Mouse (Mus musculus) lung, embryonic 15.5 days (tissue): Measurements from ENCODE around the gene Fgf3. TPM values are rescaled to one million over a fixed set of nuclear protein-coding genes. Genes with fewer than 3 reads are reported as not detected.

ENCODE experiments used
- ATAC-seq: fragments of 200-750 bp; cut with Nextera tagmentation; 2 replicates; pipeline ENCODE4 v1.8.0; 2017; ENCODE audit warnings: moderate number of reproducible peaks, borderline replicate concordance; ENCODE audit not compliant: low FRiP score, low TSS enrichment; ENCODE audit errors: extremely low read depth
- H3K27ac ChIP-seq: fragments of 300-500 bp; sonication (generic); 2 replicates; pipeline ENCODE4 v1.5.1; 2015; ENCODE audit warnings: moderate library complexity, mild to moderate bottlenecking, inconsistent platforms
- H3K27me3 ChIP-seq: fragments of 300-500 bp; sonication (generic); 2 replicates; pipeline ENCODE4 v1.6.1; 2015; ENCODE audit warnings: inconsistent platforms
- H3K36me3 ChIP-seq: fragments of 300-500 bp; sonication (generic); 2 replicates; pipeline ENCODE4 v1.6.1; 2015; ENCODE audit warnings: inconsistent platforms
- H3K4me1 ChIP-seq: fragments of 300-500 bp; sonication (generic); 2 replicates; pipeline ENCODE4 v1.6.1; 2015; ENCODE audit warnings: inconsistent platforms
- H3K4me2 ChIP-seq: fragments of 300-500 bp; sonication (generic); 2 replicates; pipeline ENCODE4 v1.6.1; 2015; ENCODE audit warnings: inconsistent platforms, mild to moderate bottlenecking, moderate library complexity
- H3K4me3 ChIP-seq: fragments of 300-500 bp; sonication (generic); 2 replicates; pipeline ENCODE4 v1.5.1; 2015; ENCODE audit warnings: mild to moderate bottlenecking, inconsistent platforms
- H3K9ac ChIP-seq: fragments of 300-500 bp; sonication (generic); 2 replicates; pipeline ENCODE4 v1.6.1; 2015; ENCODE audit warnings: inconsistent platforms
- H3K9me3 ChIP-seq: fragments of 300-500 bp; sonication (generic); 2 replicates; pipeline ENCODE4 v1.6.1; 2016; ENCODE audit warnings: inconsistent platforms
- WGBS: fragments of 180-500 bp; shearing (Covaris S2); methylation state at CpG from one replicate; pipeline ENCODE4 v1.1.7; 2015; 5-methylcytosine and 5-hydroxymethylcytosine counted together
- polyA plus RNA-seq: library from polyadenylated mRNA; unstranded; fragments of >200 nt; fragmentation: Nextera tagmentation; extraction: Ambion mirVana; gene quantifications from 2 replicates; pipeline ENCODE4 v1.2.1, GENCODE M21; 2015

Fgf3 gene
- polyA plus RNA-seq, 1 experiment from 2014 or later = not detected

DNA sequence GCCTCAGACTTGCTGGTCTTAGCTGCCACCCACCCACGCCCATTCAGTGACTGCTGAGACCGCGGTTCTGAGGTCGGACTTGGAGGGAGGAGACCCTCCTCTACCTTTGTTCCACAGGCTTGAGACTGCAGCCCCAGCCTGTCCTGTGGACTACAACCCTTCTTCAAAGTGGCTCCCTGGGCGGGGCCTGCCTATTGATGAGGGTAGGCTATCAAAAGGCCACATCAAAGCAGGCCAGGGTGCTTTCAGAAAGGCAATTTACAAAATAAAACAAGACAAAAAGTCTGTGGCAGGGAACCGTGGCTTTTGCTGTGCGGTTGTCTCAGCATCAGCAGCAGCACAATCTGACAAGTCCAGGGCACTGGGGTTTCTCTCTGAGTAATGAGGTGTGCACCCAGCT, 16.0 kb upstream of the Fgf3 start:
- Histone ChIP-seq H3K9me3 (no peaks in the 10 kb centered on the region), H3K36me3 (no peaks in the 10 kb centered on the region), H3K27ac (no peak overlapping the region), H3K4me1 (no peaks in the 10 kb centered on the region), H3K9ac (no peak overlapping the region), H3K4me2 (no peak overlapping the region), H3K4me3 (no peak overlapping the region), H3K27me3 (peaks cover 14% of the 10 kb centered on the region)
- 56% methylated on average over 7 of the region's 7 CpGs for WGBS
- no peak for ATAC-seq

DNA sequence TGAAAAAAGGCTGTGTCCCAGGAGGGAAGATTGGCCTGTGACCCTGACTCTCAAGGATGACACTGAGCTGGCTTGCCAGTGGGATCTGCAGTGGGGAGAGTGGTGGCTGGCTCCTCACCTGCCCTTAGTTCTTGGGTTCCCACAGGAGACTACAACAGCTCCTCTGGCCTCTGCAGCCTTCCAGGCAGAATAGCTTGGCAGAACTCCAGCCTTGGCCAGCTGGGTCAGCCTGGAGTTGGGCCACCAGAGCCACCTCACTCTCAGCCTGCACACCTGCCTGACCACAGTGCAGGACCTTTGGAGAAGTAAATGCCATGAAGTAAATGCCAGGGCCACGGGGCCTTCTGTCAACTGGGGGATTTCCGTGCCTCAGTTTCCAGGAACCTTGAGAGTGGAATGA, 13.9 kb upstream of the Fgf3 start:
- H3K4me2 ChIP-seq = no peak overlapping the region
- H3K27ac ChIP-seq = no peak overlapping the region
- H3K4me1 ChIP-seq = no peaks in the 10 kb centered on the region
- no peak overlapping the region for H3K9ac ChIP-seq
- WGBS = 82% methylated on average over 2 of the region's 2 CpGs
- no peak overlapping the region for H3K4me3 ChIP-seq
- H3K27me3 ChIP-seq = peaks cover 22% of the 10 kb centered on the region
- ATAC-seq = no peak
- no peaks in the 10 kb centered on the region for H3K9me3 ChIP-seq
- H3K36me3 ChIP-seq = no peaks in the 10 kb centered on the region

DNA sequence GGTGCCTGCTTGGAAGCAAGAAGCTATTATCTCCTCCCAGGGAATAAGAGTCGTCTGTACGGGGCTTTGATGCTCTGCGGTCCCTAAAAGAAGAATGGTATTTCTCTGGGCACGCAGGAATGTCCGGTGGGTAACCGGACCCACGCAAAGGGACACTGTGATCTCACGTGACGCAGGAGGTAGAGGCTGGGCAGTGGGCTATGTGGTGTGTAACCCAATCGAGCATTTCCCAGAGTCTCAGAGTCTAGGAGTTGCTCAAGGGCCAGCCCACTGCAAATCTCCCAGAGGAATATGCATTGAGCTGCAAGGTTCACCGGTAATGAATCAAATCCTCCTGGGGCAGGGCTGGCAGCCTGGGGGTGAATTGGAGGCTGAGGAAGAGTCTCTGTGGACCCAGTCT, 9.5 kb upstream of the Fgf3 start:
- peaks cover 30% of the 10 kb centered on the region for H3K27me3 ChIP-seq
- H3K4me2 ChIP-seq = no peak overlapping the region
- 75% methylated on average over 11 of the region's 11 CpGs for WGBS
- H3K36me3 ChIP-seq = no peaks in the 10 kb centered on the region
- no peak overlapping the region for H3K9ac ChIP-seq
- H3K27ac ChIP-seq = no peak overlapping the region
- no peaks in the 10 kb centered on the region for H3K9me3 ChIP-seq
- no peak for ATAC-seq
- H3K4me3 ChIP-seq = no peak overlapping the region
- no peaks in the 10 kb centered on the region for H3K4me1 ChIP-seq

DNA sequence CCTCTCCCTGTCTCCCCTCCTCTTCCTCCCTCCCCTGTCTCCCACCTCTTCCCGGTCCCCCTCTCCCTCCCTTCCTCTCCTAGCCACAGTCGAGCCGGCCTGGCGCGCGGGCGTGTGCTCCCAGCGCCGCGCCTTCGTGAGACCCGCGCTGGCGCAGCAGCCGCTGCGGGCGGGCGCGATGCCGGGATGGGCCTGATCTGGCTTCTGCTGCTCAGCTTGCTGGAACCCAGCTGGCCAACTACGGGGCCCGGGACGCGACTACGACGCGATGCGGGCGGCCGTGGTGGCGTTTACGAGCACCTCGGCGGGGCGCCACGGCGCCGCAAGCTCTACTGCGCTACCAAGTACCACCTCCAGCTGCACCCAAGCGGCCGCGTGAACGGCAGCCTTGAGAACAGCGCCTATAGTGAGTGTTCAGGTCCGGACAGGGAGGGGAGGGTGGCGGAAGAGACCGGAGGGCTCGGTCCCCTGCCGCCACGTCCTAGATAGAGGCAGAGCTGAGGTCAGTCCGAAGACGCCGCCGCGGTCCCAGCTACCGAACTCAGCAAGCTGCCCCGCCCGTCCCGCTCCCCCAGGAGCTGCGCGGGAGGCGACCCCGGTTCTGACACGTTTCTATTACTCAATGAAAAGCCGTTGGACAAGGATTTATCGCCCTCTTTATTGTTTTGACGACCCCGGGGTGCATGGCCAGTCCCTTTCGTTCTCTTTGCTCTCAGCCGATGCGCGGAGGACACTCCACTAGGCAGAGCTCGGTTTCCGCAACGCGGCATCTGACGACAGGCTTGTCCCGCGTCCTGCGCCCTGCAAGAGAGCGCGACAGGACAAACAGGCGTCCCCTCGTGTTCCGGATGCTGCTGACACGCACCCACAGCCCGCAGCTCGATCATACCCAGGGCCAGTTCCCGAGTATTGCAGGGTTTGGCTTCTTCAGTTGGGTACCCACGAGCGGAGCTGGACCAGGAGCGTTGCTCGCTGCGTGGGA, 930 bp downstream of the Fgf3 start:
- Histone ChIP-seq H3K4me2 (peak overlapping the region; percentile 66), H3K27me3 (peaks cover 86% of the 10 kb centered on the region), H3K4me1 (peaks cover 12% of the 10 kb centered on the region), H3K9ac (no peak overlapping the region), H3K36me3 (no peaks in the 10 kb centered on the region), H3K27ac (no peak overlapping the region), H3K4me3 (peak overlapping the region; percentile 36), H3K9me3 (no peaks in the 10 kb centered on the region)
- ATAC-seq = no peak
- under 1% methylated on average over 94 of the region's 94 CpGs for WGBS

DNA sequence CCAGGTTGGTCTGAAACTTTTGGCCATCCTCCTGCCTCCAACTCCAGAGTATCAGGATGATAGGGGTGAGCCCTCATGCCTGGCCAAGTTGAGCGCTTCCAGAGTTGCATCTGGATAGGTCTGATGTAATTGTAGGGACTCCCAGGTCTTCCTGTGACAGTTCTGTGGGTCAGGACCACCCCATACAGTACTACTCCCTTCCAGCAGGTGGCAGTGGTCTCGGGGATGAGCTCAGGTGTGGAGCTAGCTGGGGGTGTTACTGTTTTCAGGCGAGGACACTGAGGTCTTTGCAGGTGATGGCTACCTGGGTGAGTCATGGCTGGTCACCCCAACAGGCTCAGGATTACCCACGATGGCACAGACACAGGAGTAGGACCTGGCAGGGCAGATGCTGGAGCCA, 8.3 kb downstream of the Fgf3 start:
- Histone ChIP-seq H3K4me1 (no peaks in the 10 kb centered on the region), H3K9me3 (no peaks in the 10 kb centered on the region), H3K27me3 (peaks cover 28% of the 10 kb centered on the region), H3K9ac (no peak overlapping the region), H3K4me2 (no peak overlapping the region), H3K27ac (no peak overlapping the region), H3K36me3 (no peaks in the 10 kb centered on the region), H3K4me3 (no peak overlapping the region)
- 19% methylated on average over 4 of the region's 4 CpGs for WGBS
- ATAC-seq = no peak

DNA sequence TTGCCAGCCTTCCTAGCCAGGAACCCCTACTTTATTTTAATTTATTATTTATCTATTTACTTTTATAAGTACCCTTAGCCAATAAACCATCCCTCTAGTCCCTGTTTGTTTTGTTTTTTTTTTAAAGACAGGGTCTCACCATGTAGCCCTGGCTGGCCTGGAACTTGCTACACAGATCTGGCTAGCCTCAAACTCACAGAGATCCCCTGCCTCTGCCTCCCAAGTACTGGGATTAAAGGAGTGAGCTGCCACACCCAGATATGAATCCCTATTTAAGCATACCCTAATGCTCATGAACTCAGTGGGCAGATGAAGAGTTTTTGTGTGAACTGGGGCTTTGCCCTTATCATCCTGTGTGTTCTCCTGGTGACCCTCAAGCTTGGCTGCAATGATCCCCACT, 9.2 kb downstream of the Fgf3 start, which contains the start of gene Fgf4:
Fgf4 (plus strand) TSS at position 301 of the 400 bp plus-strand sequence.
- Histone ChIP-seq H3K9ac (no peak within 1 kb of the TSS), H3K27ac (no peak within 1 kb of the TSS), H3K4me2 (no peak within 1 kb of the TSS), H3K9me3 (no peaks in the 10 kb centered on the region), H3K27me3 (peaks cover 19% of the 10 kb centered on the region), H3K4me3 (no peak within 1 kb of the TSS), H3K36me3 (no peaks in the 10 kb centered on the region), H3K4me1 (no peaks in the 10 kb centered on the region)
- ATAC-seq = no peak

DNA sequence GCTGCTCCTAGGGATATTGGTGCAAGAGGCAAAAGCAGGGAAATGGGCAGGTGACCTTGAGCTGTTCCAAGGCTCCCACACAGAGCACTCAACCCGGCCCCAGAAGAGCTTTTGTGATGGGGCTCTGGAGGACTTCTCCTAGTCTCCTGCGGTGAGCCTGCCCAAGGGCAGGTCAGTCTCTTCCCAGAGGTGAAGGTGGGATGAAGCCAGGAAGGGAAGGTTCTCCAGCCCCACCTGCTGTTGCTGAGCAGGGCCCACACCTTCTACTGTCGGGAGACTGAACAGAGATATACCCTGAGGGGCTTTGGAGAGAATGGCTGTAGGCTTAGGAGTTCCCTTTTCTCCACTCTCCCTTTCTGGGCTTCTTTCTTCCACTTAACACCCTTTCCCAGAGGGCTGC, 13.4 kb downstream of the Fgf3 start:
- H3K4me2 ChIP-seq = no peak overlapping the region
- no peak overlapping the region for H3K9ac ChIP-seq
- no peaks in the 10 kb centered on the region for H3K4me1 ChIP-seq
- no peak overlapping the region for H3K4me3 ChIP-seq
- WGBS = 54% methylated on average over 3 of the region's 3 CpGs
- no peak for ATAC-seq
- H3K36me3 ChIP-seq = no peaks in the 10 kb centered on the region
- no peaks in the 10 kb centered on the region for H3K9me3 ChIP-seq
- H3K27ac ChIP-seq = no peak overlapping the region
- peaks cover 3% of the 10 kb centered on the region; the same call in 1 of the 2 replicates for H3K27me3 ChIP-seq

DNA sequence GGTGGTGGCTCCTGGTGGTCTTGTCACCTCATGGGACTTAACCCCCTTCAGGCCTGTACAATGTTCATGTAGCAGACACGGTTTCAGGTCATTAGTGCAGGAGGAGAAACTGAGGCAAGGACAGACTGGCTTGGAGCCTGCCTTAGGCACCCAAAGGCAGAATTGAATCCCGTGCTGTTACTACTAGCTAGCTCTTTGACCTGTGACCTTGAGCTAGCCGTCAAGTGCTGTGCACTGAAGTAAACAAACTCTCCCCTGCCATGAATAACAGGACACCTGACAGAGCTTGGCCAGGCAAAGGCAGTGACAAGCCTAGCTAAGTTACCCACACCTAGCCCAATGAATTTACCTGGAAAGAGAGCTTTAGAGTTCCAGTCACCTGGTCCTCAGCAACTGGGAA, 17.1 kb downstream of the Fgf3 start:
- H3K27ac ChIP-seq = no peak overlapping the region
- H3K4me2 ChIP-seq = no peak overlapping the region
- H3K27me3 ChIP-seq = peaks cover 19% of the 10 kb centered on the region
- no peaks in the 10 kb centered on the region for H3K36me3 ChIP-seq
- no peak for ATAC-seq
- no peaks in the 10 kb centered on the region for H3K4me1 ChIP-seq
- WGBS = 21% methylated on average over 3 of the region's 3 CpGs
- H3K9ac ChIP-seq = no peak overlapping the region
- H3K4me3 ChIP-seq = no peak overlapping the region
- no peaks in the 10 kb centered on the region for H3K9me3 ChIP-seq

DNA sequence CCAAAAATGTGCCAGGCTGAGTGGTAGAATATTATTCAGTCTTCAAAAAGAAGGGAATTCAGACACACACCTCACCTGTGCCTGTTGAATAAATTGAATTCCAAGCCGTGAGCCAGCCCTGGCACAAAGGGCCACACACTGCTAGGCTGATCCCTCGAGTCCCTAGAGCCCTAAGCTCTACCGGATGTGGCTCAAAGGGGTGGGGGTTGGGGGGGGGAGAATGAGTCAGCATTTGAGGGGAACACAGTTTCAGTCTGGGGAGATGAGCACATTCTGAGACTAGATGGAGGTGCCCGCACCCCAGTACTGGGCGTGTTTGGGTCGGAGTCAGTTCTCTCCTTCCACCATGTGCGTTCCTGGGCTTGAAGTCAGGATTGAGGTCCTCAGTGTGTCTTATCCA, 19.3 kb downstream of the Fgf3 start:
- H3K4me1 ChIP-seq = peaks cover 12% of the 10 kb centered on the region
- no peak overlapping the region for H3K4me2 ChIP-seq
- no peak overlapping the region for H3K27ac ChIP-seq
- no peak overlapping the region for H3K9ac ChIP-seq
- no peak for ATAC-seq
- H3K4me3 ChIP-seq = no peak overlapping the region
- WGBS = 79% methylated on average over 7 of the region's 7 CpGs
- no peaks in the 10 kb centered on the region for H3K9me3 ChIP-seq
- no peaks in the 10 kb centered on the region for H3K36me3 ChIP-seq
- H3K27me3 ChIP-seq = peaks cover 41% of the 10 kb centered on the region

DNA sequence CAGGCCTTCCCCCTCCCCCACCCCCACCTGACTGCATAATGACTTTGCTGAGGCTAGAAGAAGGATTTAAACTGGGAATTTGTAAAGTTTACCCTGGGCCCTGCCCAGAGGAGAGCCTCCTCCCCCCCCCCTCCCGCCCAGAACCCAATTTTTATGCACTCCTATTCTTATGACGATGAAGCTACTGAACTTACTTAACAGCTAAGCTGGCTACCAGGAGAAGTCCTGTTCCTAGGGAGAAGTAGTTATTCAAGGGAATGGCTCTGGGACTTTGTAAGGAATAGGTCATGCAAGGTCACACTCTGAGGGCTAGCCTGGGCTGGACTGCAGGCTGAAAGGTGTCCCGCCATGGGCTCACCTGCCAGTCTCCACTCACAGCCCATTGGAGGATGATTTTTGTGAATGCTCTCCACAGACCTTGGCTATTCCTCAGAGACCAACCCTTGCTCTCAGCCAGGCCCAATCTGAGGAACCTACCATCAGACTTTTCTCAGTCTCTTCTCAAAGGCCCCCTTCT, 20.0 kb downstream of the Fgf3 start:
- no peak for ATAC-seq
- peaks cover 48% of the 10 kb centered on the region for H3K27me3 ChIP-seq
- no peak overlapping the region for H3K4me3 ChIP-seq

DNA sequence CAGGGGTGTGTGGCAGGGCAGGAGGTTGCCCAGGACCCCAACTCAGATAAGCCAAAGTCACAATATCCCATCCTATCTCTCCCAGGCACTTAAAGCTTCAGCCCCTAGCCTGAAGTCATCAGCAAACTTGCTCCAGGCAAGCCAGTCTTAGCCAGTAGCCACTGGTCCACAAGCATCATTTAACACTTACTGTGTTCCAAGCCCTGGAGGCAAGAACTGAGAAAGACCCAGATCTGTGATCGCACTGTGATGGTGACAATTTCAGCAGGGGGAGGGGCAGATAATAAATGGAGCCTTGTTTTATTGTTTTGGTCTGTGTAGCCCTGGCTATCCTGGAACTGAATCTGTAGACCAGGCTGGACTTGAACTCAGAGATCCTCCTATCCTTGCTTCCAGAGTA, 20.8 kb downstream of the Fgf3 start:
- WGBS = 79% methylated on average over 1 of the region's 1 CpGs
- H3K27me3 ChIP-seq = peaks cover 56% of the 10 kb centered on the region

More for the DNA sequence above, 20.0 kb downstream of the Fgf3 start:
- H3K36me3 ChIP-seq = no peaks in the 10 kb centered on the region
- WGBS = 64% methylated on average over 3 of the region's 3 CpGs
- no peak overlapping the region for H3K27ac ChIP-seq
- H3K4me2 ChIP-seq = no peak overlapping the region
- H3K4me1 ChIP-seq = peaks cover 12% of the 10 kb centered on the region
- no peaks in the 10 kb centered on the region for H3K9me3 ChIP-seq
- no peak overlapping the region for H3K9ac ChIP-seq

DNA sequence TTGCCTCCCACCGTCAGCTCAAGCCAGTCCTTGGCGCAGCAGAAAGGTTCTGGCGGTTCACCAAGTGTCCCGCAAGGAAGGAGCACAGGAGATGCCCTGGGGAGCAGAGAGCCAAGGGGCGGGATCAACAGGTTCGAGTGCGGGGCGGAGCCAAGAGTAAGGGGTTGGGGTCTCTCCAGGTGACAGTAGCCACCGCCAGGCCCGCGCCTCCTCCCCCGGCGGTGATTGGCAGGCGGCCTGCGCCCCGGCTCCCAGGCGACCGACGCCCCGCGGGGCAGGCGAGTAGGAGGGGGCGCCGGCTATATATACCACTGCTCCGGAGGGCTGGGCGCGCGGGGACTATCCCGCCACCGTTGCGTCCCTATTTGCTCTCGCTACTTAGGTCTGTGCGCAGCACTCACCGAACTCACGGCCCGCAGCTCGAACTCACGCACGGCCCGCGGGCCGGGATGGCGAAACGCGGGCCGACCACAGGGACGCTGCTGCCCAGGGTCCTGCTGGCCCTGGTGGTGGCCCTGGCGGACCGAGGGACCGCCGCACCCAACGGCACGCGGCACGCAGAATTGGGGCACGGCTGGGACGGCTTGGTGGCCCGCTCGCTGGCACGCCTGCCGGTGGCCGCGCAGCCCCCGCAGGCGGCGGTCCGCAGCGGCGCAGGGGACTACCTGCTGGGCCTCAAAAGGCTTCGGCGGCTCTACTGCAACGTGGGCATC, 23.3 kb downstream of the Fgf3 start:
- H3K9ac ChIP-seq = no peak overlapping the region

More for the DNA sequence above, 20.8 kb downstream of the Fgf3 start:
- ATAC-seq = no peak
- H3K4me3 ChIP-seq = no peak overlapping the region
- no peaks in the 10 kb centered on the region for H3K36me3 ChIP-seq
- no peak overlapping the region for H3K27ac ChIP-seq
- H3K4me1 ChIP-seq = peaks cover 12% of the 10 kb centered on the region
- H3K4me2 ChIP-seq = no peak overlapping the region
- no peak overlapping the region for H3K9ac ChIP-seq
- H3K9me3 ChIP-seq = no peaks in the 10 kb centered on the region

More for the DNA sequence above, 23.3 kb downstream of the Fgf3 start:
- ATAC-seq = no peak
- under 1% methylated on average over 64 of the region's 72 CpGs for WGBS
- Histone ChIP-seq H3K27me3 (peaks cover 79% of the 10 kb centered on the region), H3K4me2 (peak overlapping the region; percentile 48), H3K4me1 (peaks cover 12% of the 10 kb centered on the region), H3K4me3 (peak overlapping the region; percentile 20), H3K9me3 (no peaks in the 10 kb centered on the region), H3K36me3 (no peaks in the 10 kb centered on the region), H3K27ac (no peak overlapping the region)
